Mouse (Mus musculus) cortical plate, adult 2 months (tissue): ENCODE results near the gene Ccnt1. TPM values are rescaled to one million over a fixed set of nuclear protein-coding genes. Genes with fewer than 3 reads are reported as not detected.

Experiments used
- H3K27ac ChIP-seq: fragments of 200-500 bp; 2 replicates; pipeline ENCODE4 v1.5.1; 2012; ENCODE audit warnings: low read length, control low read depth, inconsistent platforms; ENCODE audit not compliant: insufficient read depth
- H3K4me1 ChIP-seq: fragments of 200-500 bp; 2 replicates; pipeline ENCODE4 v1.6.1; 2011; ENCODE audit warnings: low read length; ENCODE audit not compliant: control insufficient read depth, insufficient read depth
- H3K4me3 ChIP-seq: fragments of 200-500 bp; 2 replicates; pipeline ENCODE4 v1.5.1; 2011; ENCODE audit warnings: mild to moderate bottlenecking, low read length, control low read depth; ENCODE audit not compliant: insufficient read depth
- CTCF ChIP-seq: fragments of 200-500 bp; IDR thresholded peaks from 2 replicates; pipeline ENCODE4 v1.5.1; 2011; ENCODE audit warnings: mild to moderate bottlenecking, control low read depth, low read length; ENCODE audit not compliant: insufficient read depth; ENCODE audit errors: extremely low read depth
- POLR2A ChIP-seq: fragments of 200-500 bp; IDR thresholded peaks from 2 replicates; pipeline ENCODE4 v1.6.1; 2011; ENCODE audit warnings: mild to moderate bottlenecking, low read length, control low read depth; ENCODE audit not compliant: insufficient read depth; ENCODE audit errors: extremely low read depth
- polyA plus RNA-seq: library from polyadenylated mRNA; depleted of rRNA; stranded (reverse); fragments of >200 nt; gene quantifications from 2 replicates; pipeline ENCODE4 v1.2.3, GENCODE M21; 2012; rRNA removed

The Ccnt1 gene
- polyA plus RNA-seq, 1 experiment, result 17.9 TPM

GRCm38 (mm10) chr15:98497631-98498030, 73.1 kb downstream of the Ccnt1 start:
- H3K4me3 ChIP-seq, result no peak overlapping the region
- no peak overlapping the region for H3K27ac ChIP-seq
- TF ChIP-seq POLR2A (no peak), CTCF (no peak)
- no peaks in the 10 kb centered on the region for H3K4me1 ChIP-seq

- Histone ChIP-seq H3K4me1 (no peaks in the 10 kb centered on the region), H3K4me3 (no peak within 1 kb of the TSS)
These were observed 78.6 kb downstream of the Ccnt1 start, which contains the start of gene Olfr279 for GRCm38 (mm10) chr15:98492102-98492501. Olfr279 (plus strand) TSS chr15:98492402.

GRCm38 (mm10) chr15:98491332-98491731, 79.4 kb downstream of the Ccnt1 start:
- no peak for TF ChIP-seq CTCF
- TF ChIP-seq POLR2A, result no peak
- H3K4me1 ChIP-seq, result no peaks in the 10 kb centered on the region
- H3K4me3 ChIP-seq, result no peak overlapping the region
- H3K27ac ChIP-seq, result no peak overlapping the region

More at GRCm38 (mm10) chr15:98492102-98492501, 78.6 kb downstream of the Ccnt1 start, which contains the start of gene Olfr279:
- H3K27ac ChIP-seq, result no peak within 1 kb of the TSS
- TF ChIP-seq POLR2A, result no peak
- TF ChIP-seq CTCF, result no peak

Other genes with a start within 250 kb of the Ccnt1 start
- gene Olfr284, start 229.9 kb downstream of the Ccnt1 start, polyA plus RNA-seq, result not detected in 2 replicates
- 0.21 and 0.26 TPM in 2 replicates for gene Olfr283, start 190.0 kb downstream of the Ccnt1 start, polyA plus RNA-seq
- not detected in 2 replicates for gene Olfr282, start 139.7 kb downstream of the Ccnt1 start, polyA plus RNA-seq
- not detected in 2 replicates for gene Olfr281, start 118.3 kb downstream of the Ccnt1 start, polyA plus RNA-seq
- not detected in 2 replicates for gene OR5BS1P, start 101.0 kb downstream of the Ccnt1 start, polyA plus RNA-seq
- gene Lalba, start 88.2 kb downstream of the Ccnt1 start, polyA plus RNA-seq, result not detected in 2 replicates
- 0.04 and 0.19 TPM in 2 replicates for gene Olfr279, start 78.5 kb downstream of the Ccnt1 start, polyA plus RNA-seq
- 52.9 and 55.7 TPM in 2 replicates for gene Kansl2, start 36.7 kb downstream of the Ccnt1 start, polyA plus RNA-seq
- not detected in 2 replicates for gene 4930415O20Rik, start 81 bp upstream of the Ccnt1 start, polyA plus RNA-seq
- 38.2 and 44.3 TPM in 2 replicates for gene Adcy6, start 39.2 kb upstream of the Ccnt1 start, polyA plus RNA-seq
- 339 and 348 TPM in 2 replicates for gene Cacnb3, start 59.9 kb upstream of the Ccnt1 start, polyA plus RNA-seq
- gene Ddx23, start 92.0 kb upstream of the Ccnt1 start, polyA plus RNA-seq, result 53.4 and 60.5 TPM in 2 replicates
- 34.5 and 37.4 TPM in 2 replicates for gene Rnd1, start 106.5 kb upstream of the Ccnt1 start, polyA plus RNA-seq
- gene Ccdc65, start 137.3 kb upstream of the Ccnt1 start, polyA plus RNA-seq, result 9.3 and 10.6 TPM in 2 replicates
- 2.1 TPM in 2 replicates for gene Fkbp11, start 157.3 kb upstream of the Ccnt1 start, polyA plus RNA-seq
- 701 and 730 TPM in 2 replicates for gene Arf3, start 192.3 kb upstream of the Ccnt1 start, polyA plus RNA-seq
- 2.6 and 3.1 TPM in 2 replicates for gene Wnt10b, start 207.2 kb upstream of the Ccnt1 start, polyA plus RNA-seq
- 0.15 and 0.17 TPM in 2 replicates for gene Wnt1, start 218.9 kb upstream of the Ccnt1 start, polyA plus RNA-seq
- 723 and 876 TPM in 2 replicates for gene Ddn, start 238.6 kb upstream of the Ccnt1 start, polyA plus RNA-seq